Mouse (Mus musculus) testis, adult 2 months (tissue): ENCODE measurements around the gene Sgsm3.

Source experiments
- CTCF ChIP-seq: fragments of 200-500 bp; IDR thresholded peaks from 2 replicates; pipeline ENCODE4 v1.5.1; 2012; ENCODE audit warnings: low read depth, mild to moderate bottlenecking, inconsistent platforms, low read length, moderate library complexity; ENCODE audit not compliant: control insufficient read depth, insufficient read depth, insufficient replicate concordance
- POLR2A ChIP-seq: fragments of 200-500 bp; IDR thresholded peaks from 2 replicates; pipeline ENCODE4 v1.6.1; 2012; ENCODE audit warnings: low read depth, mild to moderate bottlenecking, inconsistent platforms, low read length, moderate library complexity; ENCODE audit not compliant: control insufficient read depth

GRCm38 (mm10) chr15:80983264-80983663, 5.7 kb downstream of the Sgsm3 start:
- no peak for TF ChIP-seq CTCF
- no peak for TF ChIP-seq POLR2A
